Comparison of ENCODE assay signal across 8 mouse cellular contexts in genomic region chr11:35142698-35143360, GRCm38 (mm10). TPM values are rescaled to one million over a fixed set of nuclear protein-coding genes. Genes with fewer than 3 reads are reported as not detected.
A peak's percentile ranks its signal among the peaks of the same experiment; 100 is the strongest.
DNase-seq lines count a peak whose midpoint lies in the region; ATAC-seq lines count a peak whose summit lies in the region.

No protein-coding gene starts in this region.

- DNase-seq in kidney, postnatal 10 days: peak; percentile 66
- no peak for DNase-seq in kidney, adult 18-20 months
- DNase-seq in cerebellum, adult 8-10 months: peak; percentile 35
- peak; percentile 84 for DNase-seq in layer of hippocampus, adult 11-12 months (ENCODE audit: low spot score)
- DNase-seq in embryo, embryonic 11 days: no peak
- DNase-seq in thymus, postnatal 0 days (ENCODE audit: low spot score): no peak
- no peak for DNase-seq in adrenal gland, postnatal 25 days

- no peaks in the 10 kb centered on the region for H3K9me3 ChIP-seq in neural tube, embryonic 14.5 days (ENCODE audit: control insufficient read depth, low read length)

- H3K36me3 ChIP-seq in neural tube, embryonic 14.5 days (ENCODE audit: control insufficient read depth, insufficient read depth, low read length): no peaks in the 10 kb centered on the region

- 56% methylated on average over 7 of the region's 7 CpGs for WGBS in neural tube, embryonic 14.5 days

- no peak overlapping the region for H3K9ac ChIP-seq in neural tube, embryonic 14.5 days (replicated peaks; ENCODE audit: low read depth, low read length)

- H3K4me2 ChIP-seq in neural tube, embryonic 14.5 days (ENCODE audit: low read depth, low read length): no peak overlapping the region

- H3K4me3 ChIP-seq in neural tube, embryonic 14.5 days (ENCODE audit: low read depth, low read length): no peak overlapping the region

- no peaks in the 10 kb centered on the region for H3K4me1 ChIP-seq in neural tube, embryonic 14.5 days (ENCODE audit: control insufficient read depth, insufficient read depth, low read length)

- no peaks in the 10 kb centered on the region for H3K27me3 ChIP-seq in neural tube, embryonic 14.5 days (ENCODE audit: control insufficient read depth, insufficient read depth, low read length)

- no peak overlapping the region for H3K27ac ChIP-seq in neural tube, embryonic 14.5 days (ENCODE audit: low read depth, low read length)

- ATAC-seq in neural tube, embryonic 14.5 days (ENCODE audit: low read depth): peak; percentile 66; the same call in 1 of the 2 replicates

RNA-seq across cellular contexts. Expression of gene Slit3, which starts 21.8 kb away (rescaled TPM):
- polyA plus RNA-seq in neural tube, embryonic 14.5 days (2014; fragmentation: Nextera tagmentation; extraction: Ambion mirVana): 14.4 and 14.6 TPM in 2 replicates
- polyA plus RNA-seq in thymus, postnatal 0 days (2015; fragmentation: Nextera tagmentation; extraction: Ambion mirVana): 1.5 and 2.1 TPM in 2 replicates
- total RNA-seq in adrenal gland, postnatal 25 days (2021): 39.1 and 40.6 TPM in 2 replicates

Comparison
In these comparisons a context has a peak if more than half of its experiments do, and no peak if none do; other contexts are left out.
1. DNase-seq: peak in kidney, postnatal 10 days (single experiment), cerebellum, adult 8-10 months (single experiment) and layer of hippocampus, adult 11-12 months (single experiment); none in kidney, adult 18-20 months (single experiment), embryo, embryonic 11 days (single experiment), thymus, postnatal 0 days (single experiment) and adrenal gland, postnatal 25 days (single experiment).